Mouse (Mus musculus) small intestine, adult 2 months (tissue): ENCODE measurements around the gene Rs1. TPM values are rescaled to one million over a fixed set of nuclear protein-coding genes. Genes with fewer than 3 reads are reported as not detected.

Experiments
- H3K27ac ChIP-seq: fragments of 200-500 bp; 2 replicates; pipeline ENCODE4 v1.5.1; 2012; ENCODE audit warnings: low read depth, low read length, control low read depth, inconsistent platforms; ENCODE audit not compliant: insufficient read depth
- H3K27me3 ChIP-seq: fragments of 200-500 bp; 2 replicates; pipeline ENCODE4 v1.6.1; 2012; ENCODE audit warnings: mild to moderate bottlenecking, moderate library complexity, low read length, inconsistent platforms; ENCODE audit not compliant: control insufficient read depth, insufficient read depth
- H3K36me3 ChIP-seq: fragments of 200-500 bp; 2 replicates; pipeline ENCODE4 v1.6.1; 2012; ENCODE audit warnings: mild to moderate bottlenecking, low read length, control low read depth, inconsistent platforms; ENCODE audit not compliant: control insufficient read depth, insufficient read depth
- H3K4me1 ChIP-seq: fragments of 200-500 bp; 2 replicates; pipeline ENCODE4 v1.6.1; 2012; ENCODE audit warnings: low read length, inconsistent platforms, mixed read lengths; ENCODE audit not compliant: control insufficient read depth, insufficient read depth, insufficient read length
- H3K4me3 ChIP-seq: fragments of 200-500 bp; 2 replicates; pipeline ENCODE4 v1.5.1; 2012; ENCODE audit warnings: low read depth, mild to moderate bottlenecking, control low read depth, inconsistent platforms, low read length, moderate library complexity
- CTCF ChIP-seq: fragments of 200-500 bp; IDR thresholded peaks from 2 replicates; pipeline ENCODE4 v1.5.1; 2012; ENCODE audit warnings: low read depth, mild to moderate bottlenecking, control low read depth, inconsistent platforms, low read length, moderate library complexity, mixed read lengths; ENCODE audit not compliant: insufficient replicate concordance, insufficient read length; ENCODE audit errors: extremely low read depth
- POLR2A ChIP-seq: fragments of 200-500 bp; IDR thresholded peaks from 2 replicates; pipeline ENCODE4 v1.6.1; 2012; ENCODE audit warnings: low read depth, mild to moderate bottlenecking, control low read depth, inconsistent platforms, low read length, moderate library complexity
- WGBS: fragments of 180-500 bp; shearing (Covaris S2); methylation state at CpG from one replicate; pipeline ENCODE4 v1.1.7; 2018; 5-methylcytosine and 5-hydroxymethylcytosine counted together
- polyA plus RNA-seq: library from polyadenylated mRNA; depleted of rRNA; stranded (reverse); fragments of >200 nt; gene quantifications from 2 replicates; pipeline ENCODE4 v1.2.3, GENCODE M21; 2012; rRNA removed

Gene Rs1
- polyA plus RNA-seq, 1 experiment, result not detected

GRCm38 (mm10) chrX:160773033-160773432, 5.2 kb downstream of the Rs1 start:
- Histone ChIP-seq H3K27me3 (no peaks in the 10 kb centered on the region), H3K36me3 (no peaks in the 10 kb centered on the region), H3K4me1 (no peaks in the 10 kb centered on the region), H3K4me3 (no peak overlapping the region), H3K27ac (no peak overlapping the region)
- TF ChIP-seq CTCF (no peak), POLR2A (no peak)
- 55% methylated on average over 1 of the region's 1 CpGs for WGBS

- Histone ChIP-seq H3K27me3 (no peaks in the 10 kb centered on the region), H3K27ac (no peak overlapping the region), H3K36me3 (no peaks in the 10 kb centered on the region), H3K4me1 (no peaks in the 10 kb centered on the region), H3K4me3 (no peak overlapping the region)
- TF ChIP-seq CTCF (no peak), POLR2A (no peak)
- 77% methylated on average over 5 of the region's 5 CpGs for WGBS
Observed at GRCm38 (mm10) chrX:160782276-160782675, 14.5 kb downstream of the Rs1 start.

- WGBS, result 90% methylated on average over 4 of the region's 4 CpGs
Observed at GRCm38 (mm10) chrX:160794920-160795319, 27.1 kb downstream of the Rs1 start.

GRCm38 (mm10) chrX:160804409-160805150, 36.8 kb downstream of the Rs1 start:
- TF ChIP-seq CTCF (no peak), POLR2A (no peak)
- H3K4me1 ChIP-seq, result peaks cover 2% of the 10 kb centered on the region; the same call in 1 of the 2 replicates
- 0 out of 2 replicates have a peak, but pooled peaks cover 1% of the 10 kb centered on the region for H3K36me3 ChIP-seq
- H3K27me3 ChIP-seq, result no peaks in the 10 kb centered on the region
- no peak overlapping the region for H3K27ac ChIP-seq
- H3K4me3 ChIP-seq, result no peak overlapping the region
- WGBS, result 81% methylated on average over 4 of the region's 4 CpGs

More at GRCm38 (mm10) chrX:160794920-160795319, 27.1 kb downstream of the Rs1 start:
- no peaks in the 10 kb centered on the region for H3K4me1 ChIP-seq
- no peaks in the 10 kb centered on the region for H3K36me3 ChIP-seq
- H3K4me3 ChIP-seq, result no peak overlapping the region
- H3K27me3 ChIP-seq, result no peaks in the 10 kb centered on the region
- TF ChIP-seq POLR2A (no peak), CTCF (no peak)
- H3K27ac ChIP-seq, result no peak overlapping the region

- no peak overlapping the region for H3K27ac ChIP-seq
- H3K36me3 ChIP-seq, result 0 out of 2 replicates have a peak, but pooled peaks cover 1% of the 10 kb centered on the region
- 88% methylated on average over 7 of the region's 7 CpGs for WGBS
- no peak overlapping the region for H3K4me3 ChIP-seq
- TF ChIP-seq POLR2A (no peak), CTCF (no peak)
- no peaks in the 10 kb centered on the region for H3K27me3 ChIP-seq
- H3K4me1 ChIP-seq, result no peaks in the 10 kb centered on the region
Observed at GRCm38 (mm10) chrX:160808226-160808625, 40.4 kb downstream of the Rs1 start.

Other genes starting within 250 kb of the Rs1 start
- gene Ppef1, start 32.2 kb upstream of the Rs1 start, polyA plus RNA-seq, result not detected in 2 replicates
- not detected in 2 replicates for gene Gja6, start 139.0 kb downstream of the Rs1 start, polyA plus RNA-seq
- gene Cdkl5, start 226.7 kb downstream of the Rs1 start, polyA plus RNA-seq, result 0.18 and 0.20 TPM in 2 replicates